In the genomic region with DNA sequence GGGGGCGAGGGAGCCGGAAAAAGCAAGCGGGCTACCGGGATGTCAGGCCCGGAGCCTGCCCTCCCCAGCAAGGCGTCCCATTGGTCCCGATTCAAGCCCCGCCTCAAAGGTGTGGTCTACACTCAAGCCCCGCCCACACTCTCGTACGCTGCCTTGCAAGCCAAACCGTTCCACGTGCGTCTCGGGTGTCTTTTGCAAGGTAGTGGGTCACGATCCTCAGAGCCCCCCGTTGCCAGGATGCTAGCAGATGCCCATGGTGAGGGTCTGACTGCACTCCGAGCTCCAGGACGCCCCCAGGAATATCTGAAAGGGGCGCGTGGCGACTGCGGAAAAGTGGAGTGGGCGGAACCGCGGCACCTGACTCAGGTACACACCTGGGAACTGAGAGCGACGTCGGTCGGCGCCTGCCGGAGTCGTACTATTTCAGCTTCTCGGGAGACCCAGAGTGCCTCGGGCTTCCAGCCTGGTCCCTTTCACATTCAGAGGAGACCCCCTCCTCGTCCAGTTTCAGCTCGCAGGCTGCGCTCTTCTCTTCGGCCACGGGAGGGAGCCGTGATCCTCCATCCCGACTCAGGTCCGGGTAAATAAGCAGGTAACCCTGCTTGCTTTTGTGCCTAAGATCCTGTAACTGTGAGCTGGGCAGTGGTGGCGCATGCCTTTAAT, we compare ENCODE assay signal across 7 mouse cellular contexts. TPM values are rescaled to one million over a fixed set of nuclear protein-coding genes. Genes with fewer than 3 reads are reported as not detected.
A peak's percentile ranks its signal among the peaks of the same experiment; 100 is the strongest.
DNase-seq lines count a peak whose midpoint lies in the region; ATAC-seq lines count a peak whose summit lies in the region.

A gene (minus strand): TSS at position 86 of the 663 bp plus-strand sequence.

- H3K9me3 ChIP-seq in embryonic facial prominence, embryonic 11.5 days (replicated peaks; ENCODE audit: control insufficient read depth, low read length) = no peaks in the 10 kb centered on the region
- H3K9me3 ChIP-seq in limb, embryonic 11.5 days (ENCODE audit: control insufficient read depth, low read length) = no peaks in the 10 kb centered on the region
- no peaks in the 10 kb centered on the region for H3K9me3 ChIP-seq in midbrain, embryonic 14.5 days (ENCODE audit: control insufficient read depth, low read length)

- no peaks in the 10 kb centered on the region for H3K36me3 ChIP-seq in embryonic facial prominence, embryonic 11.5 days (replicated peaks; ENCODE audit: control insufficient read depth, insufficient read depth, low read depth, low read length)
- no peaks in the 10 kb centered on the region for H3K36me3 ChIP-seq in limb, embryonic 11.5 days (ENCODE audit: control insufficient read depth, insufficient read depth, low read length)
- H3K36me3 ChIP-seq in midbrain, embryonic 14.5 days (ENCODE audit: control insufficient read depth, insufficient read depth, low read length) = no peaks in the 10 kb centered on the region

- H3K27ac ChIP-seq in embryonic facial prominence, embryonic 11.5 days (replicated peaks; ENCODE audit: low read depth, low read length) = no peak within 1 kb of the TSS
- no peak within 1 kb of the TSS for H3K27ac ChIP-seq in limb, embryonic 11.5 days (replicated peaks; ENCODE audit: low read depth, low read length)
- peak within 1 kb of the TSS; percentile 75 for H3K27ac ChIP-seq in midbrain, embryonic 14.5 days (replicated peaks; ENCODE audit: low read depth, low read length)

- H3K27me3 ChIP-seq in embryonic facial prominence, embryonic 11.5 days (ENCODE audit: control insufficient read depth, insufficient read depth, low read length) = no peaks in the 10 kb centered on the region
- H3K27me3 ChIP-seq in limb, embryonic 11.5 days (ENCODE audit: control insufficient read depth, insufficient read depth, low read length) = no peaks in the 10 kb centered on the region
- H3K27me3 ChIP-seq in midbrain, embryonic 14.5 days (ENCODE audit: control insufficient read depth, insufficient read depth, low read length) = no peaks in the 10 kb centered on the region

- H3K4me2 ChIP-seq in embryonic facial prominence, embryonic 11.5 days (ENCODE audit: low read depth, low read length) = peak within 1 kb of the TSS; percentile 90
- peak within 1 kb of the TSS; percentile 66 for H3K4me2 ChIP-seq in limb, embryonic 11.5 days (ENCODE audit: low read depth, severe bottlenecking)
- H3K4me2 ChIP-seq in midbrain, embryonic 14.5 days (ENCODE audit: low read length) = peak within 1 kb of the TSS; percentile 75

- DNase-seq in adrenal gland, postnatal 14 days = peak; percentile 97
- DNase-seq in embryonic facial prominence, embryonic 11.5 days (ENCODE audit: low spot score) = peak; percentile 97
- DNase-seq in kidney, adult 18-20 months = peak; percentile 99
- peak; percentile 95 for DNase-seq in limb, embryonic 11.5 days (ENCODE audit: low spot score)
- peak; percentile 98 for DNase-seq in midbrain, embryonic 14.5 days
- peak; percentile 88 to 98 for DNase-seq in spleen, adult 18-20 months

- H3K4me3 ChIP-seq in embryonic facial prominence, embryonic 11.5 days (ENCODE audit: low read depth, low read length) = peak within 1 kb of the TSS; percentile 51
- peak within 1 kb of the TSS; percentile 61 for H3K4me3 ChIP-seq in limb, embryonic 11.5 days (ENCODE audit: low read depth, low read length)
- peak within 1 kb of the TSS; percentile 54 for H3K4me3 ChIP-seq in midbrain, embryonic 14.5 days (replicated peaks; ENCODE audit: low read depth, low read length)

- no peaks in the 10 kb centered on the region for H3K4me1 ChIP-seq in embryonic facial prominence, embryonic 11.5 days (ENCODE audit: control insufficient read depth, insufficient read depth, low read length)
- peaks cover 6% of the 10 kb centered on the region for H3K4me1 ChIP-seq in limb, embryonic 11.5 days (ENCODE audit: control insufficient read depth, insufficient read depth, low read length)
- peaks cover 8% of the 10 kb centered on the region; the same call in 1 of the 2 replicates for H3K4me1 ChIP-seq in midbrain, embryonic 14.5 days (ENCODE audit: control insufficient read depth, insufficient read depth, low read length)

- peak; percentile 87 for ATAC-seq in embryonic facial prominence, embryonic 11.5 days (replicated peaks; ENCODE audit: insufficient number of reproducible peaks, low FRiP score, low TSS enrichment, low read depth)
- peak; percentile 91 for ATAC-seq in granulocyte monocyte progenitor cell, adult 5-6 weeks (replicated peaks; ENCODE audit: poor library complexity, severe bottlenecking)
- peak; percentile 90 for ATAC-seq in limb, embryonic 11.5 days (ENCODE audit: insufficient number of reproducible peaks, low FRiP score, low TSS enrichment, low read depth)
- peak; percentile 92 for ATAC-seq in midbrain, embryonic 14.5 days (ENCODE audit: low FRiP score, low TSS enrichment)

- WGBS in embryonic facial prominence, embryonic 11.5 days = under 1% methylated on average over 44 of the region's 44 CpGs
- 1% methylated on average over 44 of the region's 44 CpGs for WGBS in limb, embryonic 11.5 days
- WGBS in midbrain, embryonic 14.5 days = under 1% methylated on average over 44 of the region's 44 CpGs

- peak within 1 kb of the TSS; percentile 61 for H3K9ac ChIP-seq in embryonic facial prominence, embryonic 11.5 days (replicated peaks; ENCODE audit: low read length)
- peak within 1 kb of the TSS; percentile 70 for H3K9ac ChIP-seq in limb, embryonic 11.5 days (ENCODE audit: low read length)
- peak within 1 kb of the TSS; percentile 81 for H3K9ac ChIP-seq in midbrain, embryonic 14.5 days (replicated peaks; ENCODE audit: low read length)

RNA-seq across cellular contexts. Expression of the gene that starts here (rescaled TPM):
- total RNA-seq in adrenal gland, postnatal 14 days (2021) = 9.4 and 13.0 TPM in 2 replicates
- 3.0 and 4.2 TPM in 2 replicates for polyA plus RNA-seq in embryonic facial prominence, embryonic 11.5 days (2014; fragmentation: Nextera tagmentation; extraction: Ambion mirVana)
- total RNA-seq in granulocyte monocyte progenitor cell, adult 5-6 weeks (2014; fragmentation: Nextera tagmentation) = 16.3 and 26.3 TPM in 2 replicates
- total RNA-seq in granulocyte monocyte progenitor cell, adult 5-6 weeks (2017) = 6.5 and 6.6 TPM in 2 replicates
- 4.7 and 6.4 TPM in 2 replicates for polyA plus RNA-seq in limb, embryonic 11.5 days (2014; fragmentation: Nextera tagmentation; extraction: Ambion mirVana)
- 17.1 and 18.6 TPM in 2 replicates for polyA plus RNA-seq in midbrain, embryonic 14.5 days (2014; fragmentation: Nextera tagmentation; extraction: Ambion mirVana)
